Mouse (Mus musculus): ENCODE results near the gene Klrb1a.

DNA sequence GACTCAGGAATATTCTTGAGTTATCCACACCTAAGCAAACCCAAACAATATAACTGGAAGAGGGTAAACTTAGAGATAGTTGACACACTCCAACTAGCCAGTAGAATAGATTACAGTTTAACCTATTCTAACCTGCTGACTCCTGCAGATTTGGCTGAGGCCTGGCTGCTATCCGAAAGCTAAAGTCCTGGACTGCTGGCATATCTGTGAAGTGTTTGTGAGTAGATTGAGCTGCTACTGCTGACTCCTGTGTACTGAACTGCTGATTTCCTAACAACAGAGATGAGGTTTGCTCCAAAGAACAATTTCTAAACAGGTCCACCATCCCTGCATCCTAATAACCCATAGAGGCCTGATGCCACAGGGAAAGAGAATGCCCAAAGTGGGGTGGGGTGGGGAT is 26.9 kb upstream of the Klrb1a start:
- no peak for TF ChIP-seq CTCF (IDR thresholded peaks at IDR 0.05; ENCODE audit: borderline replicate concordance, control insufficient read depth, extremely low read depth, insufficient read depth, low read length, poor library complexity)
- no peak for TF ChIP-seq POLR2A (IDR thresholded peaks at IDR 0.05; ENCODE audit: control insufficient read depth, extremely low read depth, insufficient read depth, low read length, poor library complexity)

Measured in thymus, adult 2 months (tissue).